Mouse (Mus musculus): ENCODE measurements at regions not wholly inside any gene's neighbourhood (a gene's known extent, or its start where the extent isn't known, plus 50 kb on each side); places are given as distances from the start of the nearest gene placed in this dataset.

- Histone ChIP-seq H3K9me3 (no peaks in the 10 kb centered on the region), H3K27ac (no peak overlapping the region), H3K4me2 (replicated peaks) (no peak overlapping the region), H3K36me3 (no peaks in the 10 kb centered on the region), H3K4me1 (no peaks in the 10 kb centered on the region), H3K27me3 (replicated peaks) (no peaks in the 10 kb centered on the region), H3K4me3 (no peak overlapping the region), H3K9ac (no peak overlapping the region)
- ATAC-seq (ENCODE audit: low FRiP score, low read depth), result no peak
- WGBS, result 98% methylated on average over 2 of the region's 2 CpGs
These were observed 1479.8 kb downstream of the 4930444P10Rik start for GRCm38 (mm10) chr1:14613232-14613894.

- no peaks in the 10 kb centered on the region for H3K27me3 ChIP-seq (replicated peaks)
- H3K36me3 ChIP-seq, result no peaks in the 10 kb centered on the region
- no peak overlapping the region for H3K4me2 ChIP-seq (replicated peaks)
- no peak overlapping the region for H3K27ac ChIP-seq
- H3K9me3 ChIP-seq, result no peaks in the 10 kb centered on the region
- WGBS, result 29% methylated on average over 2 of the region's 2 CpGs
- ATAC-seq (ENCODE audit: low FRiP score, low read depth), result no peak
- no peaks in the 10 kb centered on the region for H3K4me1 ChIP-seq
- no peak overlapping the region for H3K9ac ChIP-seq
- H3K4me3 ChIP-seq, result no peak overlapping the region
These were observed 1484.1 kb downstream of the 4930444P10Rik start for GRCm38 (mm10) chr1:14609054-14609453.

- no peaks in the 10 kb centered on the region for H3K9me3 ChIP-seq
- 76% methylated on average over 1 of the region's 1 CpGs for WGBS
- H3K27me3 ChIP-seq (replicated peaks), result no peaks in the 10 kb centered on the region
- H3K4me1 ChIP-seq, result no peaks in the 10 kb centered on the region
- no peaks in the 10 kb centered on the region for H3K36me3 ChIP-seq
- no peak for ATAC-seq (ENCODE audit: low FRiP score, low read depth)
- H3K27ac ChIP-seq, result no peak overlapping the region
- no peak overlapping the region for H3K4me3 ChIP-seq
- no peak overlapping the region for H3K4me2 ChIP-seq (replicated peaks)
- no peak overlapping the region for H3K9ac ChIP-seq
These were observed 1497.2 kb downstream of the 4930444P10Rik start for GRCm38 (mm10) chr1:14595961-14596360.

DNA sequence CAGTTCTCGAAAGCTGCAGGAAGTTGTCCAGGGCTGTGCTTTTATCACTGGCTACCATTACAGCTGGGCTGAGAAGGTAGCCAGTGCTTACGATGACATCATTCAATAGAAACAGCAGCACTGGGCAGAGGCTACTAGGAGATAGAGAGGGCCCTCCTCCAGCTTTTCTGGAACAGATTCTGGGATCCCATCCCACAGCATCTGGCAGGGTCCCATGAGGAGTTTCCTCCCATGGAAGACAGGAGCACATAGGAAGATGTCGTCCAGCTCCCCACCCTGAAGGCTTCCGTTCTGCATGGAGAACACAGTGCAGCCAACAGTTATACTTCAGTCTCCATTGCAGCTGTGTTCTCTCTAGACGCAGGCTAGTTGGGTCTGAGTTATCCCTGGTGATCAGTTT lies 1503.2 kb downstream of the 4930444P10Rik start:
- Histone ChIP-seq H3K9ac (no peak overlapping the region), H3K4me2 (replicated peaks) (no peak overlapping the region), H3K9me3 (no peaks in the 10 kb centered on the region), H3K27ac (no peak overlapping the region), H3K36me3 (no peaks in the 10 kb centered on the region), H3K4me3 (no peak overlapping the region), H3K4me1 (no peaks in the 10 kb centered on the region), H3K27me3 (replicated peaks) (no peaks in the 10 kb centered on the region)
- WGBS, result 93% methylated on average over 5 of the region's 5 CpGs
- no peak for ATAC-seq (ENCODE audit: low FRiP score, low read depth)

GRCm38 (mm10) chr1:14579376-14579775 lies 1513.7 kb downstream of the 4930444P10Rik start:
- Histone ChIP-seq H3K27ac (no peak overlapping the region), H3K36me3 (no peaks in the 10 kb centered on the region), H3K4me1 (no peaks in the 10 kb centered on the region), H3K9ac (no peak overlapping the region), H3K27me3 (replicated peaks) (peaks cover 8% of the 10 kb centered on the region; the same call in 1 of the 2 replicates), H3K9me3 (no peaks in the 10 kb centered on the region), H3K4me3 (no peak overlapping the region), H3K4me2 (replicated peaks) (no peak overlapping the region)
- no peak for ATAC-seq (ENCODE audit: low FRiP score, low read depth)
- WGBS, result 81% methylated on average over 1 of the region's 1 CpGs

GRCm38 (mm10) chr1:14576263-14576662 lies 1516.9 kb downstream of the 4930444P10Rik start:
- 90% methylated on average over 1 of the region's 1 CpGs for WGBS
- H3K9me3 ChIP-seq, result no peaks in the 10 kb centered on the region
- no peaks in the 10 kb centered on the region for H3K4me1 ChIP-seq
- ATAC-seq (ENCODE audit: low FRiP score, low read depth), result no peak
- H3K36me3 ChIP-seq, result no peaks in the 10 kb centered on the region
- peaks cover 13% of the 10 kb centered on the region; the same call in 1 of the 2 replicates for H3K27me3 ChIP-seq (replicated peaks)
- no peak overlapping the region for H3K9ac ChIP-seq
- H3K27ac ChIP-seq, result no peak overlapping the region
- H3K4me3 ChIP-seq, result no peak overlapping the region
- H3K4me2 ChIP-seq (replicated peaks), result no peak overlapping the region

GRCm38 (mm10) chr1:14570562-14570981 lies 1522.6 kb downstream of the 4930444P10Rik start:
- Histone ChIP-seq H3K9me3 (no peaks in the 10 kb centered on the region), H3K4me2 (replicated peaks) (no peak overlapping the region), H3K4me1 (no peaks in the 10 kb centered on the region), H3K36me3 (no peaks in the 10 kb centered on the region), H3K27me3 (replicated peaks) (peaks cover 6% of the 10 kb centered on the region; the same call in 1 of the 2 replicates), H3K4me3 (no peak overlapping the region), H3K27ac (no peak overlapping the region), H3K9ac (no peak overlapping the region)
- peak; percentile 92 for ATAC-seq (ENCODE audit: low FRiP score, low read depth)
- 18% methylated on average over 5 of the region's 5 CpGs for WGBS

GRCm38 (mm10) chr1:14570113-14570512 lies 1523.0 kb downstream of the 4930444P10Rik start:
- H3K9ac ChIP-seq, result no peak overlapping the region
- no peak overlapping the region for H3K4me2 ChIP-seq (replicated peaks)
- peak; percentile 89 for ATAC-seq (ENCODE audit: low FRiP score, low read depth)
- no peaks in the 10 kb centered on the region for H3K36me3 ChIP-seq
- H3K4me3 ChIP-seq, result no peak overlapping the region
- H3K27me3 ChIP-seq (replicated peaks), result peaks cover 5% of the 10 kb centered on the region; the same call in 1 of the 2 replicates
- H3K27ac ChIP-seq, result no peak overlapping the region
- H3K9me3 ChIP-seq, result no peaks in the 10 kb centered on the region
- WGBS, result 27% methylated on average over 3 of the region's 3 CpGs
- no peaks in the 10 kb centered on the region for H3K4me1 ChIP-seq

DNA sequence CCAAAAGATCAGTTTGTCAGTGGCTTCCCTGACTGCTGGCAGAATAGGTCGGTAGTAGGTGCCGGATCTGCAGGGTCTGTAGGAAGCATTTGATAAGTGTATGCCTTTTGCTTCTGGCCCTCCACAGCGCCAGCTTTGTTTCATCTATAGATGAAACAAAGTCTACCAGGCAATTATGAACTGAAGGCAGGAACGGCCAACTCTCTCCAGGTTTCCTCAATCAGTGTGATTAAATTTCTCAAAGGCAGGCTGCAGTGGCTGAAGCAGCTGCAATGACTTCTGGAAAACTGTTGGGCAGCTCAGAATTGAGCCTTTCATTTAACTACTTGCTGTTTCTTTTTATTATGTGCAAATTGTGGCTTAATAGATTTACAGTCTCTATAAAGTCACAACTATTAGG lies 1526.1 kb downstream of the 4930444P10Rik start:
- Histone ChIP-seq H3K36me3 (no peaks in the 10 kb centered on the region), H3K27ac (no peak overlapping the region), H3K27me3 (replicated peaks) (0 out of 2 replicates have a peak, but pooled peaks cover 5% of the 10 kb centered on the region), H3K4me1 (no peaks in the 10 kb centered on the region), H3K9me3 (no peaks in the 10 kb centered on the region), H3K9ac (no peak overlapping the region), H3K4me2 (replicated peaks) (no peak overlapping the region), H3K4me3 (no peak overlapping the region)
- 43% methylated on average over 4 of the region's 4 CpGs for WGBS
- ATAC-seq (ENCODE audit: low FRiP score, low read depth), result no peak

- no peak for ATAC-seq (ENCODE audit: low FRiP score, low read depth)
- H3K36me3 ChIP-seq, result no peaks in the 10 kb centered on the region
- H3K27ac ChIP-seq, result no peak overlapping the region
- 0 out of 2 replicates have a peak, but pooled peaks cover 5% of the 10 kb centered on the region for H3K27me3 ChIP-seq (replicated peaks)
- no peaks in the 10 kb centered on the region for H3K9me3 ChIP-seq
- no peak overlapping the region for H3K4me2 ChIP-seq (replicated peaks)
- H3K9ac ChIP-seq, result no peak overlapping the region
- 60% methylated on average over 1 of the region's 1 CpGs for WGBS
- no peaks in the 10 kb centered on the region for H3K4me1 ChIP-seq
- H3K4me3 ChIP-seq, result no peak overlapping the region
These were observed 1526.7 kb downstream of the 4930444P10Rik start for GRCm38 (mm10) chr1:14566386-14566785.
